Mouse (Mus musculus) heart, postnatal 0 days (tissue): ENCODE results near the gene 4930568D16Rik.

ENCODE experiments used
- CTCF ChIP-seq: IDR thresholded peaks from 2 replicates; pipeline ENCODE4 v1.5.1; 2016; ENCODE audit warnings: antibody characterized with exemption, control low read depth, low read depth
- EP300 ChIP-seq: IDR thresholded peaks from 2 replicates; pipeline ENCODE4 v1.6.1; 2016; ENCODE audit warnings: antibody characterized with exemption, low read depth

DNA sequence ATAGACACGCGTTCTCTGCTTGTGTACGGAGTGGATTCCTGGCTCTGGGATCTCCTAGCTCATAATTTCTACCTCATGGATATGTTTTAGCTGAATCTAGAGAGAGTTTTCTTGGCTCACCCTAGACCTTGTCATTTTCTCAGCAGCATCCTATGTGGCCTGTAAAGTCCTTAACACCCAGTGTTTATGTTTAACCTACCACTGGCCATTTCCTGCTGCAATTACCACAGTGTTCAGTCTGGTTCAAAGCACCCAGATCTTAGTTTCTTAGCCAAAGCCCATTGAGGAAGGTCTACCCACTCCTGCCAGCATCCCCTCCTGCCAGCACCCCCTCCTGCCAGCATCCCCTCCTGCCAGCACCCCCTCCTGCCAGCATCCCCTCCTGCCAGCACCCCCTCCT is 45.3 kb upstream of the 4930568D16Rik start:
- TF ChIP-seq CTCF, result no peak
- TF ChIP-seq EP300, result no peak
